Mouse (Mus musculus) T-helper 2 cell (primary cell): Measurements from ENCODE around the gene Snrnp25.

Experiments used
- in situ Hi-C: fragments of 300-600 bp; cut with MboI, MseI; formaldehyde crosslinking; loops from one replicate; pipeline ENCODE4 v1.15.1; 2025; ENCODE audit warnings: high pct_unique_total_duplicates

Snrnp25 gene

DNA sequence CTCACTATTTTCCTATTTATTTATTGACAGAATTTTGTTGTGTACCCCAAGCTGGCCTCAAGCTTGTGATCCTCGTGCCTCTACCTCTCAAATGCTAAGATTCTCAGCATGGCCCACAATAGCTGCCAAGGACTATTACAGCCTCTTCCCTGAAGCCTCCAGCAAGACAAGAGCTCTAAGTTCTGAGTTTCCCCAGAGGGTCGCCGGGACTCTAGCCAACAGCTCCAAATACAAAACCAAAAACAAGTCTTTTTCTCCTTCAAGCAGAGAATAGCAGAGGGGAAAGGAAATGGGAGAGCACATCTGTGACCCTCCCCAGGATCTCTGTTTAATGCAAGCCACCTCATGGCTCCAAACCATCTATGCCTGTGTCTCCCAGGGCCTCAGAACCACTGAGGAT is 38.8 kb downstream of the Snrnp25 start:
- in situ Hi-C loops = no loop called here

- in situ Hi-C loops = no loop called here
Measured at GRCm38 (mm10) chr11:32244617-32245016, 39.4 kb downstream of the Snrnp25 start.

DNA sequence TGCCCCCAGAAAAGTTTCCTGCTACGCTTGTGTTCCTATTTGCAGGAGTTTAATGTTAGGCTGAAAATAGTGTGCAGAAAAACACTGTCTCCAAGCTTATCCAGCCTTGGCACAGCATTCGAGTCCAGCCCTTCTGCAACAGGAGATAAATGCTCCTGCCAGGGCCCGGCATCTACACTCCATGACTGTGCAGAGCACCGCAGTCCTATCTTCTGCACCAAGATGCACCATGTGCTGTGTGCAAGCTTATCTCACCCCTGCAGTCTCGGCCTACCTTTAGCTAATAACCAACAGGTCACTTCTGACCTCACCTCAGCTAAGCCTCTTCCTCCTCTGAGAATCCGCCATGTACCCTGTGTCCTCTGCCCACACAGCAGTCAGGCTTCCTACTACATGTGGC is 40.4 kb downstream of the Snrnp25 start:
- in situ Hi-C loops = no loop called here

DNA sequence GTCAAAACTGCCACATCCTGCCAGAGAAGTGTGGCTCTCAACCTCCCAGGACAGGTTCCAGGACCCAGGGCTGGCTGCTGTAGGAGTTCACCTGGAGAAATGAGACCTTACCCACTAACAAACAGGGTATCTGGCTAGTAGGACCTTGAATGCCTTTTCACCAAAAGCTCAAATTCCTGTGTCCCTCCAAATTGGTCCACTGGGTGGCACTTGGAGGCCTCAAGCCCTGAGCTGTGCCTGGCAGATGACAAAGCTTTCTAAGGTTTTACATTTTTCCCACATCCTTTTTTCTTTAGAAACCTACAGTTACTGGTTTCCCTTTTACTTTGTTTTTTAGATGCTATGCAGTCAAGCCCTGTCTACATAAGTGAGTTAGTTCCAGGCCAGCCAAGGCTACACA is 41.9 kb downstream of the Snrnp25 start:
- in situ Hi-C loops = no loop called here

DNA sequence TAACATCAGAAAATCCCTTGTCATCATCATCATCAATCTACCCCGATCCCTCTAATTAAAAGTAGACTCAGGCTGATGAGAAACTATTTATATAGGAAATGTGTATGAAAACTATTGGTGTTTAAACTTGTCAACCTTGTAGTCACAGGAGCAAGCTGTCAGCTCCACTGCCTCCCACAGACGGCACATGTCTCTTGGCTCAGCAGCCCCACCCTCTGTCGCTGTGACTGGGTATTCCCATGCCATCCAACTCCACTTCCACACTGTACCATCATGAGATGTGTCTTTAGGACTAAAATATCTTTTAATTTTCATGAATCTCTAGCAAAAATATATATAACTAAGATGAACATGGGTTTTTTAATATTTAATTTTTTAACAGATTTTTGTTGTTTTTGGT is 43.1 kb downstream of the Snrnp25 start:
- in situ Hi-C loops = no loop called here

DNA sequence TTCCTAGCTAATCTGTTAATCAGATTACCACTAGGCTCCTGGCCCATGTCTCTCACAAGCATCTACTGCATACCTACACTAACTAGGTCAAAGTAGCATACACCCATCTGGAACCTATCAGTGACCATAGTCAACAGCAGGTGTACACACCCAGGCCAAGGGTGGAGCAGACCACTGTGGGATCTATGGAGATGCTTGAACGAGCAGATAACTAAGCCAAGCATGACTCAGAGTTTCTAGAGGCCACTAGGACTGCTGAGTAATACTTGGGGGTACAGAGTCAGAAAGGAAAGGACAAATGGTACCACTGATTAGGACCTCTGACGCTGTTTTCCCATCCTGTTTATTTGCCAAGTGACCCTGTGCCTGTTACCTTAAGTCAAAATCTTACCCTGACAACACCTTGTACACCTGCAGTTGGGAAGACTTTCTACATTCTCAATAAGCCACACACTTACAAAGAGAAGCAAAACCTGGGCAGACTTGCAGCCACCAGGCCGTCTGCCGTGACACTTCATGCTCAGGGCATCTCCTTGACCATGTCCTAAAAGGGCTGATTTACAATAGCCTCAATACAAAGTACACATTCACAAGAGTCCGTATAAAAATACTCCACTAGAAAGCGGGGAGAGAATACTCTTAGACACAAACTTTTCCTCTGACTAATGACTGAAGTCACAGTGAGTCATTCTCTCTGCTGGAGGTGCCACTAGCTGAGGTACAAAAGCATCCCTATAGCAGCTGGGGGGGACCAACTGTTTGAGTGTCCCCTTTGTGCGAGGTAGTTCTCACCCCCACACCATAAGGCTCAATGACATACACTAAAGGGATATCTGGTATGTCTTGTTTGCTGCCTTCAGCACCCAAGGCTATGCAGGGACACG is 45.9 kb downstream of the Snrnp25 start:
- in situ Hi-C loops = no loop called here

DNA sequence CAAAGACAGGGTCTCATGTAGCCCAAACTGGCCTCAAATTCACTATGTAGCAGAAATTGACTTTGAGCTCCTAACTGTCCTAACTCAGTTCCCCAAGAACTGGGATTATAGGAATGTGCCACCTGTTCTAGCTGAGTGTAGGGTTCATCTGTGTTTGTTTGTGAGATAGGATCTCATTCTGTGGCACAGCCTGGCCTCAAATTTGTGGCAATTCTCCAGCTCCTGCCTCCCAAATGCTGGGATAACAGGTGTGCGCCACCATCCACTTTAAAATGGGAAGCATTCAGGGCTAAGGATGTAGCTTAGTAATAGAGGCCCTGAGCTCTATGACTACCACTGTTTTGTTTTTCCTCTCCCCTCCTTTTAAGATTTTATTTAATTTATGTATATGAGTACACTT is 47.9 kb downstream of the Snrnp25 start:
- in situ Hi-C loops = no loop called here

DNA sequence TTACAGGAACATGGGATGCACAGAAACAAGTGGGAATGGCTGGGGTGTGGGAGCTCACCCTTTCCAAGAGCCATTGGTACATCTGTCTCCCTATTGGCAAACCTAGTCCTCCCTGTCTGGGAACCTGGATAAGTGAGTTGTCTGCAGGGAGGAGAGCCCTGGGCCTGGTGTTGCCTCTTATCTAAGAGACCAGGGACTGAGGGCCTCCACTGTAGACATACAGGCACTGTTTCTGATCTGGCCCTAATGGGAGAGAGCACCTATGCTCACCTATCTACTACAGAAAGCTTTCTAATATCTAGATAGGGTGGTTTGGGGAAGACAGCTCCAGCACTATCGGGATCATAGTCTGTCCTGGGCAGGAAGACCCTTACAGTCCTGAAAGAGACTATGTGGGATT is 50.9 kb downstream of the Snrnp25 start:
- in situ Hi-C loops = no loop called here

DNA sequence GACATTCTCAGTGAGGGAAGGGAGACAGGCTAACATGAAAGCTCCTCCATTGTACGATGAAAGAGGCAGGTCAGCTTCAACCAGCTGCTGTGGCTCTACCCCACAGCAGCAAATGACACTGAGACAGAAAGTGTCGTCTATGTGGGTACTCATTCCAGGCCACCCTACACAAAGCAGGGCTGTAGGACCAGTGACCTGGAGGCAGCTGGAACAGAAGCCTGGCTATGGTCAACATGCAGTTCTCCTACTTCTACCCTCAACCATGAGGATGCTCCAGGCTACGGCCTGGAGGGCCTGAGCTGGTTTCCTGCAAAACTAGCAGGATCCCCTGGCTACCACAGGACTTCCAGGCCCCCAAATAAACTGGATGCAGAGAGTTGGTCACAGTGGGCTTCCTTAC is 51.4 kb downstream of the Snrnp25 start:
- in situ Hi-C loops = no loop called here
